Mouse (Mus musculus) cerebral cortex, adult 2 months (tissue): ENCODE results near the gene Npcd.

Source experiments
- WGBS: fragments of 180-500 bp; shearing (Covaris S2); methylation state at CpG from one replicate; pipeline ENCODE4 v1.1.7; 2018; 5-methylcytosine and 5-hydroxymethylcytosine counted together

Gene Npcd

GRCm38 (mm10) chr15:79830388-79830787, 3.6 kb downstream of the Npcd start:
- WGBS: 5% methylated on average over 4 of the region's 4 CpGs

GRCm38 (mm10) chr15:79829431-79829830, 4.6 kb downstream of the Npcd start:
- WGBS: 67% methylated on average over 5 of the region's 5 CpGs

- WGBS: 68% methylated on average over 46 of the region's 46 CpGs
Observed at GRCm38 (mm10) chr15:79828366-79829035, 5.5 kb downstream of the Npcd start.

- WGBS: 69% methylated on average over 11 of the region's 11 CpGs
Observed at GRCm38 (mm10) chr15:79827778-79828210, 6.2 kb downstream of the Npcd start.

GRCm38 (mm10) chr15:79827061-79827777, 6.8 kb downstream of the Npcd start:
- WGBS: 58% methylated on average over 14 of the region's 14 CpGs

GRCm38 (mm10) chr15:79826221-79826935, 7.7 kb downstream of the Npcd start:
- WGBS: 70% methylated on average over 9 of the region's 9 CpGs

- 40% methylated on average over 14 of the region's 14 CpGs for WGBS
Observed at GRCm38 (mm10) chr15:79825146-79825825, 8.8 kb downstream of the Npcd start.

GRCm38 (mm10) chr15:79823588-79824280, 10.3 kb downstream of the Npcd start:
- 46% methylated on average over 19 of the region's 19 CpGs for WGBS

- 56% methylated on average over 13 of the region's 13 CpGs for whole genome bisulfite sequencing
Observed at GRCm38 (mm10) chr15:79822265-79823199, 11.5 kb downstream of the Npcd start.

- WGBS: 89% methylated on average over 4 of the region's 4 CpGs
Observed at GRCm38 (mm10) chr15:79818325-79818724, 15.7 kb downstream of the Npcd start.

- WGBS: 49% methylated on average over 8 of the region's 8 CpGs
Observed at GRCm38 (mm10) chr15:79813666-79814258, 20.3 kb downstream of the Npcd start.

GRCm38 (mm10) chr15:79812840-79813239, 21.2 kb downstream of the Npcd start:
- WGBS: 69% methylated on average over 2 of the region's 2 CpGs

GRCm38 (mm10) chr15:79810997-79811396, 23.0 kb downstream of the Npcd start:
- 81% methylated on average over 4 of the region's 4 CpGs for WGBS

GRCm38 (mm10) chr15:79810061-79810460, 24.0 kb downstream of the Npcd start:
- 58% methylated on average over 3 of the region's 3 CpGs for WGBS

GRCm38 (mm10) chr15:79808658-79809057, 25.4 kb downstream of the Npcd start:
- 67% methylated on average over 5 of the region's 5 CpGs for WGBS

GRCm38 (mm10) chr15:79808114-79808513, 25.9 kb downstream of the Npcd start:
- WGBS: 33% methylated on average over 5 of the region's 5 CpGs

GRCm38 (mm10) chr15:79807050-79807449, 27.0 kb downstream of the Npcd start:
- WGBS: 29% methylated on average over 1 of the region's 1 CpGs

- WGBS: 27% methylated on average over 8 of the region's 8 CpGs
Observed at GRCm38 (mm10) chr15:79805246-79805645, 28.8 kb downstream of the Npcd start.

GRCm38 (mm10) chr15:79804352-79805071, 29.5 kb downstream of the Npcd start, which contains the start of gene Nptxr:
Gene Nptxr (minus strand): TSS chr15:79804766.
- under 1% methylated on average over 83 of the region's 91 CpGs for WGBS
